Mouse (Mus musculus) regulatory T cell (primary cell): ENCODE results near the gene Tiam1.

Experiments used
- in situ Hi-C: fragments of 300-600 bp; cut with MboI, MseI; formaldehyde crosslinking; loops from one replicate; pipeline ENCODE4 v1.15.1; 2025; ENCODE audit warnings: high pct_unique_total_duplicates

The Tiam1 gene

DNA sequence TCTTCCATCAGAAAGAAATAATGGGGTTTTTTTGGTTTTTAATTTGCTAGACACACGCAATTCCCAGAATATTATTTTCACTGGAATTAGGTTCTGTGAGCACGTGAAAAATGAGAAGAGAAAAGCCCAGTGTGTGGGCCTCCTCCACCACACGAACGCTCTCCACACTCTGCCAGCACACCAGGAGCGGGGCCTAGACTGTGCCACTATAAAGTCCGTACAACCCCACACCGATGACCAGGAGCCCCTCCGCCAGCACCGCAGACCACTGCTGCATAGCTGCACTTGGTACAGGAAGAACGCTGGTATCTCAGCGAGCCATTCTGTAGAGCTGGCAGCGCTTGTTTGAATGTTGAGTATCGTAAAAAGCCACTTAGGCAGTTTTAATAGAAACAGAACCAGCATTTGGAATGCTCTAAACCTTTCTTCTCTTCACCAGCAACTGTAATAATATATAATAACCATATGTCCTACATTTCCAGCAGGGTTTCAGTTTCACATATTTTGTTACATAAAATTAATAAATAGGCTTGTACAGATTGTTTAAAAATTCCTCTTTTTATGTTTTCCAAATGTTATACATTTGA, 136.1 kb downstream of the Tiam1 start:
- in situ Hi-C loops = no loop called here

DNA sequence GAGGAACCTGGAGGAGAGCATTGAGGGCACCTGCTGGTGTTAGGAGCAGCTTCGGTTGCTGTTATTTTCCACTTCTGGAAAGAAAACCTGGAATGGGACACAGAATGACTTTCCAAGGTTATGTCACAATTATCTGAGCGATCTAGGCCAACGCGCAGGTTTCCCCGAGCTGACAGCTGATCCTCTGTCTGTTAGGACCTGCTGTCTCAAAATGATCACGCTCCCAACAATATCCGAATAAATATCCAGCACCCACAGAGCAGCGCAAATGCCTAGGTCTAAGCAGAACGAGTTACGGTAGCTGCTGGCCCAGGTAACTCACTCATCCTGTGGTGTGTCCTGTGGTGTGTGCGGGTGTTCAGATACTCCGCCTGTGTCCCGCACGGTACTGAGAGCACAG, 140.0 kb downstream of the Tiam1 start:
- in situ Hi-C loops = no loop called here

DNA sequence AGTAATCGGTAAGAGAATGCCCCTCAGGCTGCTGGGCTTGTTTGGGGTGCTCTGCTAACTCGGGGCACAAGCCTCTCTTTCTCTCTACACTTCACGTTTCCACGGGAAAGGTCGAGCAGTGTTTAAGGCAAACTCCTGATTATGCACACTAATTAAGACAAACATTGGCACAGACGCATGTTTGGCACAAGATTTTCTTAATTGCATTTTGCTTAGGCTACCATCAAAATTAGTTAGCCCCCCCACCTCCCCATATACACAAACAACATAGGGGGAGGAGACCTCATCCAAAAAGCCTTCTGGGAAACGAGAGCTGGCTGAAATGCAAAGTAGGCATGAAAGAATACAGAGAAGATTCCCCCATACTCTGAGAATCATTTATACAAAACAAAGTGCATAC, 148.4 kb downstream of the Tiam1 start:
- in situ Hi-C loops = no loop called here

DNA sequence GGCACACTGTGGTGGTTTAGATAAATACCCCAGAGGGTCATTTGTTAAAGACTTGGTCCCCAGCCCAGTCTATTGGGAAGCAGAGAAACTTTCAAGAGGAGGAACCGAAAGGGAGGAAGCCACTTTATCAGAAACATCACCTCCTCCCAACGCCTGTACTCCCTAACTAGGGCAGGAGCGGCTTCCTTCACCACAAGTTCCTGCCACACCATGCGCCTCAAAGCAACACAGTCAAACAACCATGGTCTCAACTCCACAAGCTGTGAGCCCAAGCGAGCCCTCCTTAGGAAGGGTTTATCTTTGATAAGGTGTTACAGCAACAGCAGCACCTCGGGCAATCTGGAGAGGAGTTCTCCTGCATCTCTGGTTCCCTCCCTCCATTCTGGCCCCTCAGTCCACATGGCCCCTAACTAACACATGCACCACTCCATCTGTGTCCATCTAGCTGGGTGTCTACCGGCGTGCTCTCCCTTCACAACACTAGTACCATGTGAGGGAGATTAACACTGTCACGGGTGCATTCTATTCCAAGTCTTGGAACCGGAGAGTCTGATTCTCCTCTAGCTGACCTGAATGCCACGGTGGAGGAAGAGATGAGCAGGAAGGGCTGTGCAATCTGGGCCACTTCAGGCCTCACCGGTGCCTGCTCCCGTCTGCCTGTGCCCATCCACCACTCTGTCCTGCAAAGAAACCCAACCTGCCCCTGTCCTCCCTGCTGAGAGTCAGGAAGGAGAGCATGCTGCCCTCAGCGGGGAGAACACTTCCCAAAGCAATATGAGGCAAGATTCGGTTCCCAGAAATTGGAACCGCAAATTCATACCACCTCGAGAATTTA, 149.4 kb downstream of the Tiam1 start:
- in situ Hi-C loops = no loop called here

DNA sequence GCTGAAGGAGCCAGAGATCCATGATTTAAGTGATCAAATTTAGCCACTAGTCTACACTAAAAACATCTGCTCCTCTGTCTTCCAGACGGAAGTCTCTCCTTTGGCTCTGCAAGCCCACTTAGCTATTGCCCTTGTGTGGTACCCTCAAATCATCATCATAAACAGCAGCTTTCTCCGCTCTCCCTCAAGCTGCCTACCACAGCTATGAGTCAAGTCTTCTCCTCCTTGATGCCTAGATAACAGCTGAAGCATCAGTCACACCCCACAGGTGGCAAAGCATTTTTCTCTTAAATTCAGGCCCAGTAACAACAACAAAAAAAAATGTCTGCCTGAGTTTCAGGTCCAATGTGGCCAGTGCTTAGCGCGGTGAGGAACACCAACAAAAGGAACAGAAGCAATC, 150.1 kb downstream of the Tiam1 start:
- in situ Hi-C loops = no loop called here

DNA sequence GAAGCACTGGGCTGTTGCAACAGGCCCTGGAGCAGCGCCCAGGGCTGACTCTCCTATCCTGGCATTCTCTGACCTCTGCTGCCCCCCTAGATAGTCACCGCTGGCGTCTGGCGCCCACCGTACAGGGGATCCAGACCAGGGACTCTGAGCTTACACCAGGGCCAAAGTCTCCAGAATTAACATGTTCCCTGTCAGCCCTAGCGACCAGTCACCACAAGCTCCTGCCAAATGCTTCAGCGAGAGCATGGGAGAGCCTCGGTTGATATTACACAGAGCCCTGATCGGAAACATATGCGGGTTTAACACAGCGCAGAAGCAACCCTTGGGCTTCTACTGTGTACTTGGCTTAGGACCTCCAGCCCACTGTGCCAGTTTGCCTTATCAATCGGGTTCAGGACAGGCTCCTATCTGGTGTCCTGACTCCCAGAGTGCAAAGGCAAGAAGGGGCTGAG, 151.8 kb downstream of the Tiam1 start:
- in situ Hi-C loops = no loop called here

DNA sequence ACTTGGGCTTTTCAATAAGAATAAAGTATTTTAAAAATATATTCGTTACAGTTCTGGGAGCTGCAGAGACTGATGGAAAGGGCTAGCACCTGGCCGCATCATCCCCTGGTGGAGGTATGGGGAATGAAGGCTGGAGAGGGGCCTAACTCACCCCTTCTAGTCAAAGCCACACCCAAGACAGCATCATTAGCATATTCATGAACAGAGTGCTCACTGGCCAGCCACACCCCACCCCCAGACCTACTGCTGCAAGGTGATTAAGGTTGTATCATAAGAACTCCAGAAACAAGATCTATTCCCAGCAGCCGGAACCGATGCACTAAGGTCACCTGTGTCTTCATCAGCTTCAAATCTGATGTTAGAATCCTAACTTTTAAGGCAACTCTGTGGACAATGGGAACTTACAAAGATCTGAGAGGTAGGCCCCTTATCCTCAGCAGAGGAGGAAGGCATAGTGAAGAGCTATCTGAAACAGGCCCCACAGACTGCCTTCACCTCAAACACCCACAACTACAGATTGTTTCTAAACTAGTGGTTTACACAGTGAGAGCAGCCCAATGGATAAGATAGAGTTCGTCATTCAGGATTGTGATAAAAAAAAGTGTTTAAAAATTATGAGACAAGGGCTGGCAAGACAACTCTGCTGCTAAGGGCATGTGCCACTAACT, 153.1 kb downstream of the Tiam1 start:
- in situ Hi-C loops = no loop called here

DNA sequence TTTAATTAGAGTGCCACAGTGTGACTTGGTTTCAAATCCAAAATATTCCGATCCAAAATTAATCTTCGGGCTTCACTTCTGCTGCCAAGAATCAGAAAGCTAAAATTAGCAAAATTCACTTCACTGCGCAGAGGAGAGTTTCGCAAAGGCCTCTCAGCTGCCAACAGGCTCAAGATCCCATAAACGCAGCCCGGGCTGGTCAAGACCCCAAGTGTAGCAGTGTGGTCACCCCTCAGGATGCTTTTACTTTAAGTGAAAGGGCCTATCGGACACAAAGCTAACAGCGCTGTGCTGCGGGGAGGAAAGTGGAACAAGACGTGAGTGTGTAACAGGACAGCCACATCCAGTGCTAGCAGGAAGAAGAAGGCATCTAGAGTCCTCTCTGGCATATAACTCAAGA, 153.8 kb downstream of the Tiam1 start:
- in situ Hi-C loops = no loop called here

DNA sequence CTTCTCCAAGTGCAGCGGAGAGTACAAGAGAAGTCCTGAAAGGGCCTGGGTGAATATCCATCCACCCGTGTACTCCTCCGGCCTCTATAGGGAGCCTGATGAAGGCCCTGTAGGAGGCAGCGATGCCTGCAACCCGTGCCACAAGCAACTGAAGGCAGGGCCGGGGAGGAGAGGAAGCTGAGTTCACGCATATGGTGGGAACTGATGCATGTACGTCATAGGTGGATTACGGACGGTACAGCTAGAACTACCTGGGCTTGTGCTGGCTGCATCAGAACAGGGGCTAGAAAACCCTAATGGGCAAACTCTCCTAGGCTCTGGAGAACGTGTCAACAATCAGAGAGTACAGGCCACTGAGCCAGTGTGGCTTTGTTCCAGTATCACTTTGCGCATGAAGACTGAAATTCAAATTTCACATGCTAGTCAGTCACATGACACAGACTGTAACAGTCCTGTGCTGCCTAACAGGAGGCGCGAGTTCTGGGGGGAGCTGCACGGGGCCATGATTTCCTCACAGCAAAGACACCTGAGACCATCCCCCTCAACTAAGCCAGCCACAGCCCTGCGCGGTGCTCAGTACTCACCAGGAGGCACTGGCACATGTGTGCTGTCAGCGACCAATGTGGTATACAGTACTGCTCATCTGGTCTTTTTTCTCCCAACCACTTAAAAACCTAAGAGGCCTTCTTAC, 156.8 kb downstream of the Tiam1 start:
- in situ Hi-C loops = no loop called here

DNA sequence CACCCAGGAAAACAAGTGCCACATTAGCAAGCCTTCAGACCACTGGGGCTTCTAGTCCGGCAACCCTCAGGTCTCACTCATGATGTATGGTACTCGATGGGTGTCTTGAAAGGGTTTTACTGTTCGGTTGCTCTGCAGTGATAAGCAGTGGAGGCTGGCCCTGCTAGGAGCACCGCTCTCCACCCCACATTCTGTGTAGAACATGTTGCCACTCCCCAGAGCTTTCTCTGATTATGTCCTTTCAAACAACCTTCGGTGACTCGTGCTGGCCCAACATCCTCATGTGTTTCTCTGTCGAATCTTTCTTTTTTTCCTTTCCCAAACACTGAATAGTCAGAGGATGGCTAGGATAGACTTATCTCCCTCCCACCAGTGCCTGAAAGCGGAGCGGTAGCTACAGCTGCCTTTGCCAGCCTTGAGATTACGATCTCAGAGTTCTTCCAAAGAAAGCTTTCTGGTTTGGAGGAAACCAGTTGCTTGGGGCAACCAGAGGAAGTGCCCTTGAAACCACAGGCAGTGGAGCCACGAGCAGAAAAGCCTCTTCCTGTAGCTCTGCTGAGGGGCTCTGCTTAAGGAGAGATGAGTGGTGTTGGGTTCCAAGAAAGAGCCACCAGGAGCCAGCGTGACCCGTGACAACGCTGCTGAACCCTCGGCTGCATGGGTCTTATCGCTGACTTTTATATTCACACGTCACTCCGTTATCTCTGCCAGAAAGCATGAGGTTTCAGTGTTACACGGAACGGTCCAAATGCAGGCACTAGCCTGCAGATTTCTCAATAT, 157.7 kb downstream of the Tiam1 start:
- in situ Hi-C loops = no loop called here

DNA sequence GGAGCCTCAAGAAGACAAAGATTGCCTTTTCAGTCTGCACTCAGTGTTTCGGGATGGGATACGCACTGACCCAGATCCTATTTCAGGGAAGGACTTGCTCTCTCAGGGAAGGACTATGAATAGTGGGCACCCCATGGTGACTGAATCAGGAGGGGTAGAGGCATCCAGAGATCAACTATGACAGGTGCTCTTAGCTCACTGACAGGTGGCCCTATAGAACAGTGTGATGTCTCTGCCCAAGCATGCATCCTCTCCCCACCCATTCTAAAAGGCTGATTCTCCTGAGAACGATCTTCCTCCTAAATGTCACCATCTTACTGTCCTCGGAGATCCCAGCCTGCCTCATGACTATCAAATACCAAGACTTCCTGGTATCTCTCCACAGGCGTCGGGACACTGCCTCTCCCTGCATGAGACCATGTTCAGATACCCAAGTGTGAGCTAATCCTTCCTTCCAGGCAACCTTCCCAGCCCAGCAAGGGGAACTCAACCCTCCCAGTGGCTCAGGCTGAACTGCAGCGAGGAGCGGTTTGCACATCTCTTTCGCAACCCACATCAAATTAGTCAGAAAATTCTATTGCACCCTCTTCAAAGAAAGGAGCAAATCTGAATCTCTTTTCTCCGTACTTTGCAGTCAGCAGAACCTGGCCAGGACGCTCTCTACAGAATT, 163.4 kb downstream of the Tiam1 start:
- in situ Hi-C loops = no loop called here

DNA sequence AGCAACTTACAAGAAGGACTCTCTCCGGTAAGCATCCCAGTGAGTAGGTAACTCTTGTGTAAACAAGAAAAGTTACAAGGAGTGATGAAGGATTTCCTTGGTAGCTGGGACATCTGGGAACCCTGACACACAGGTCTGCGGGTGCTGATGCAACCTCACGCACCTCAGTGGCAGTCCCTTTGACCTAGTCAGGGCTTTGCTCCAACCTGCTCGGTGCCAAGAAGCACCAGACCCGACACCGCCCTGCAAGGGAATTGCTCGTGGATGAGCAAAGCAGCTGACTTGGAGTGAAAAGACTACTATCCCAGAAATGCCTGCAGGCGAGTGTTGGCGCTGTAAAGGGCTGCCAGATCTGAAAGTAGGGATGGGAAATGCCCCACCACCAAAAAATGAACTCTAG, 168.1 kb downstream of the Tiam1 start:
- in situ Hi-C loops = no loop called here

DNA sequence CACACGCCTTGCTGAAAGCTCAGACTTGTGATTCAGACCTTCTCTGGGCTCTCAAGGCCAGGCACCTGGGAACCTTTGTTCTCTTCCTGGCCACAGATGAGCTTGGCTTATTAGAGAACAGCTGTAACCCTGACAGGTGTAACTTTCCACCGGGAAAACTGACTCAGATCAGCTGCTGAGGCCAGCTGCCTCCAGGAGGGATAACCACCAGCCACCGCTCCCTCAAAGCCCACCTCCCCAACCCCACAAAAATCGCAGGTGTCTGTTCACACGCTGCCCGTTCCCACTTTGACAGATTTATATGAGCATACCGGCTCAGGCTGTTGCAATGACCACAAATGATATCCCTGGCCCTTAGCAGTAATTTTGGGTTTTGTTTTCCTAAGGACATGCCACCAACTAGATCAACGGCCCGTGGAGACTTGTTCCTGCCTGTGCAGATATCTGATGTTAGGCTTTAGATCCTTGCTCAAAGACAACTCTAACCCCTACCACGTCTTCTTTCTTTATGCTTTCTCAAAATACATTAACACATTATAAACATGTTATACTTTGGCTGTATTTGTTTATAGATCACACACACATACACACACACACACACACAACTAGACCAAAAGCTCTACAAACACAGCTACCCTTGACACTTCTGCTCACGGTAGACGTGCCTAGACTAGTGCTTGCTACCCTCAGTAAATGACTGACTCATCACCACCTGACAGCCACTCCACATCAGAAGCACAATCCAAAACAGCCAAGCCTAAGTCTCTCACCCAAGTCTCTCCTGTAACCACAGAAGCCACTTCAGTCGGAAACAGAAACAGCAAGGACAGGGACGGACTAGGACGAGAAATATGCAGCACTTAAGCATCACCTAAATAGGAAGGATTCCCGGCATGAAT, 169.5 kb downstream of the Tiam1 start:
- in situ Hi-C loops = no loop called here

DNA sequence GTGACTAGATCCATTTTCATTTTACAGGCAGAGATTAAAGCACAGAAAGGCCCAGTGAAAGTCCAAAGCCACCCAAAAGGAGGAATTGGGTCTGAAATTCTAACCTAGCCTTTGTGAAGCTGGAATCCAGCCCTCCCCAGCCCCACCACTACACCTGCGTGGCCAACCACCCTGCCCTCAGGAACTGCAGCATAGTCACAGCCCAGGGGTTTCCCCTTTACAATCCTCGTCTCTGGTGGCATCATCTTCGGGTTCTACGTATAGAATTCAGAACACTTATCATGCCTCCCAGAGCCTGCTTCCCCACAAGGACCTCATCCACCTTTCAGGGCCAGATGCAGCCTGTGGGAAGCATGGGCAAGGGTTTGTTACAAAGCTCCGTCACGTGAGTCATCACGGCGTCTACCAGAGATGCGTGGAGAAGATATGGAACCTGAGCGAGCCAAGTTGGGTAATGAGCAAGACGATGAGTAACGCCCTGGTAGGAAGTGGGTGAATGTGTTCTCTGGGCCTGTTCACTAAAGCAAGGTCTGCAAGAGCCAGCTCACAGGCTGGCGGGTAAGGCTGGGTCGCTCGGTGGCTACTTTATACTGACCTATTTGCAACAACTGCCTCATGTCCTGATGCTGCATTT, 170.6 kb downstream of the Tiam1 start:
- in situ Hi-C loops = no loop called here

DNA sequence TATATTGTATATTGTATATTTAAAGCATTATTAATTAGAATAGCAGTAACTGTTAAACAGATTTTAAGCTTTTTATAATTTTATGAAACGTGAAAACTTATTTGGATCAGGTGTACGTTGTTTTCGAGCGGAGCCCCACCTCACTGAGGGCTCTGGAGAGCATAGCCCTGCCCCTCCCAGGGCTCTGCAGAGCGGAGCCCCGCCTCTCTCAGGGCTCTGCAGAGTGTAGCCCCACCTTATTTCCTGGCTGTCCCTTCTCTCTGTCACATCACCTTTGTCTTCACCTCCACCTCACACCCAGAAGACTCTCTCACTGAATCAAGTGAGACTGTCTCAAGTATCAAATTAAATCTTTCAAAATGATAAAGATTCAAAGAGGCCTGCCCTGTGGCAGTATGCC, 171.6 kb downstream of the Tiam1 start:
- in situ Hi-C loops = no loop called here

DNA sequence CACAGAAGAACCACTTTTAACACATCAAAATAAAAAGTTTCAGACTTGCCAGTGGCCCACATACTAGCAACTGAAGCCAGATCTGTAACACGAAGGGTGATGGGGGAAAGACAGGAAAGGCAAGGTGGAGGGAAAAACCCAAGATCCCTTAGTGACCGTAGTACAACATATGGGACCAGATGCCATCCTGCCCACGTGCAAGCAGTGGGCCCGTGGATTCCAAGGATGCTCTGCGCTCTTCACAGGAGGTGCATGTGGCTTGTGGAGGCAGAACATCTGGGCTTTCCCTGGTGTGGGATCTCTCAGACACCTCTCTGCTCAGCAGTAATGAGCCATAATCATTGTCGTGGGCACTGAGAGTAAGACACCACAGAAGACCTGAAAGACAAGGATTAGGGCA, 175.5 kb downstream of the Tiam1 start:
- in situ Hi-C loops = no loop called here

DNA sequence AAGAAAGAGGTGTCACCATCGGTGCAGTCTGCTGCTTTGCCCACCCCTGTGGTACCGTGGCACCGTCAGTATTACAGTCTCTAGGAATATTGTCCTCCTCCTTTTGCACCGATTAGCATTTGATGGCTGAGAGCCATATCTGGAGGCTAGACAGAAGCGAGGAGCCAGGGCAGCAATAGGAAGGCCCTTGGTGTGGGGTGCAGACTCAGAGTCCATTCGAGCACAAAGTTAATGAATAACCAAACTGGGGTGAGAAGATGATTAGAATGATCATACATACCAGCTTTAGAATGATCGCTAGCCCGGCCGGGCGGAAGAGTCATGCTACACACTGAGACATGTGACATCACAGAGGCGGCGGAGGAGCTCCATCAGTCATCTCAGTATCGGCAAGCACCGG, 180.7 kb downstream of the Tiam1 start:
- in situ Hi-C loops = no loop called here

DNA sequence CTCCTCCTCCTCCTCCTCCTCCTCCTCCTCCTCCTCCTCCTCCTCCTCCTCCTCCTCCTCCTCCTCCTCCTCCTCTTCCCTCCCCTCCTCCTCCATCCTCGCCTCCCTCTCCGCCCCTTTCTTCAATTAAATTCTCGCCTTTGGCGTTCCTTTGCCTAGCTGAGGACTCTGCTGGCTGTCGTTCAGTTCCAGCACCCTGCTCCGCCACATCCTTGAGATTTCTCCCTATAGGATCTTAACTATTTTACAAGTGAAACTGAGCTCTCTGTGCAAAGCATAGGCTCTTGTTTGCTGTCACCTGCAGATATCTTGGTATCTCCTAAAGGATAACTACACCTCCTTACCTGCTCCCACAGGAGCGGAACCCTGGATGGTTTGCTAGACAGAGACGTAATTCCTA, 182.7 kb downstream of the Tiam1 start:
- in situ Hi-C loops = no loop called here

DNA sequence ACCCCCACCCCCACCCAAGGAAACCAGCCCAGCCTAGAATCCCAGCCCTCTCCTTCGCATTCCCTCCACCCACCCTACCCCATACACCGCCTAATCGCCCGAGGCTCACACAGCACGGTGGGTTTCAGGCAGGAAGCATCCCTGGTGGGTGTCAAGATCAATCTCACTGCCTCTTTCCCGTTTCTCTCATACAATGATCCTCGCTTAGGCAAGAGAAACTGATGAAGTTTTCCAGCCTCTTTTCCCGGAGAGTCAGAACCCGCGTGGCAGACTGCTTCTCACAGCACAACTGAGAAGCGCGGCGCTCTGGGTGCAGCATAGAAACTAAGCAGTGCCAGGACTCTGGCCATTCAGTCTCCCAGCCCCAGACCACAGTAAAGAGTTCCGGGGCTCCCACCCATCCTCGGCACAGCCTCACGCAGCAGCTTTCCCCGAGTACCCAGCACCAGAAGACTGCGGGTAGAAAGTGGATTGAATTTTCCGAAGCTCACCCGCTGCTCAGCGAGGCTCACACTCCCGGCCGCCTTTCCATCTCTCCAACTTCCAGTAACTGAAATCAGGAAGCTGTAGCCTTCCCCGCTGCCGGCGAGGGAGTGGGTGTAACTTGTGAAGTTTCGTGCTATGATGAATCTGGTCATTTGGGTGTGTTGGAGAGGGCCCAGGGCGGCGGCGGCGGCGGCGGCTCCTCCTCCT, 183.2 kb downstream of the Tiam1 start:
- in situ Hi-C loops = no loop called here
